Mouse (Mus musculus): ENCODE measurements around the gene Olfr536. TPM values are rescaled to one million over a fixed set of nuclear protein-coding genes. Genes with fewer than 3 reads are reported as not detected.
"Not testable (repeated sequence)": the region's sequence is repeated elsewhere in the genome, so short reads cannot be mapped to it uniquely, and the experiment has no call there.

The Olfr536 gene
- not detected in 2 replicates for polyA plus RNA-seq (2015; fragmentation: Nextera tagmentation; extraction: Ambion mirVana)

DNA sequence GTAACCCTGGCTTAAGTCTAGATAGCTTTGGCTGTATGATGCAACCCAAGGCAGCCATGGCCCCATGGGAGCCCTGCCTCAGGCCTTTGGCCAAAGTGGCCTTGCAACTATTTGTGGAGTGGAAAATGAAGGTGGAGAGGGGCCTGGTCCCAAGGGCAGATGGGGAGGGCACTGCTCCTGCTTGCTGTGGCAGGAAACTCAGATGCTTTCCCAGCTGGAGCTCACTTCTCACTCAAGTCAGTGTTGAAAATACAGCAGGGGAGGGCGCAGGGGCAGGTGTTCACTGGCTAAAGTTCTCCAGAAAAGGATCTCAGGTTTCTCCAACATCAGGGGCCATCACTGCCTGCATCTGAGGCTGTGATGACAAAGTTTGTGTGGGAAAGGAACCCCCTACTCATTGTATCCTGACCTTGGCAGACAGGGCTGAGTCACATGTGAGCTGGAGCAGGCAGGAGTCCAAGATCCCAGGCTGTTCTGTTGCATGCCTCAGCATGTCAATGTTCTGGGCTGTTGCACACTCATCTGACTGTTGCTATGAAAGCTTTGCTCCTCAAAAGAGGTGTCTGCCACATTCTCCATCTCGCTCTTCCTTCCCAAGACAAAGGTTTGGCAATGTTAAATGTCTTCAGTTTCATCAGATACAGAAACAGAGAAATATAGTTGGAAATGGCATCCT is at the start of gene Olfr536:
Gene Olfr536 (minus strand): TSS at position 51 of the 676 bp plus-strand sequence.
- not testable (repeated sequence) for H3K27me3 ChIP-seq (replicated peaks); H3K27ac ChIP-seq (replicated peaks); H3K4me2 ChIP-seq; H3K9ac ChIP-seq (replicated peaks); H3K9me3 ChIP-seq (replicated peaks); H3K4me1 ChIP-seq; H3K4me3 ChIP-seq (replicated peaks); H3K36me3 ChIP-seq; ATAC-seq (ENCODE audit: low FRiP score)
- WGBS = 75% methylated on average over 2 of the region's 2 CpGs

DNA sequence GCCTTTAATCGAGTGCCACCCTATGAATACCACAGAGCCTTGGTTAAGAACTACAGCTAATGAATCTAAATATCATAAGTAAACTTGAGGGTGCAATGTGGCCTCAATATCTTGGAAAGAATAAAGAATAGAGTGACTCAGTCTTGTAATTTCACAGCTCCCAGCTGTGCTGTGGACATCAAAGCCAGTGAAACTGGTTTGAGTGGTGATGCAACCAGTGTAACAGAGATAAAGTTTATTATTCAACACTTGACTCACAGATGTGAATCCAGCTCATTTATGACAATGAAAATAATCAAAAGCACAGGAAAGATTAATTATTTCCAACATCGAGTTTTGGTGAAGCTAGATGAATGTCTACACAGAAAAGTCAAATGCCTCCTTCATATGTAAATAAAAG is 32.5 kb upstream of the Olfr536 start:
- no peak for ATAC-seq (ENCODE audit: low FRiP score)
- Histone ChIP-seq H3K4me3 (replicated peaks) (no peak overlapping the region), H3K36me3 (no peaks in the 10 kb centered on the region), H3K4me1 (no peaks in the 10 kb centered on the region), H3K27me3 (replicated peaks) (no peaks in the 10 kb centered on the region), H3K4me2 (no peak overlapping the region), H3K9ac (replicated peaks) (no peak overlapping the region), H3K9me3 (replicated peaks) (no peaks in the 10 kb centered on the region), H3K27ac (replicated peaks) (no peak overlapping the region)
- 84% methylated on average over 2 of the region's 2 CpGs for WGBS

DNA sequence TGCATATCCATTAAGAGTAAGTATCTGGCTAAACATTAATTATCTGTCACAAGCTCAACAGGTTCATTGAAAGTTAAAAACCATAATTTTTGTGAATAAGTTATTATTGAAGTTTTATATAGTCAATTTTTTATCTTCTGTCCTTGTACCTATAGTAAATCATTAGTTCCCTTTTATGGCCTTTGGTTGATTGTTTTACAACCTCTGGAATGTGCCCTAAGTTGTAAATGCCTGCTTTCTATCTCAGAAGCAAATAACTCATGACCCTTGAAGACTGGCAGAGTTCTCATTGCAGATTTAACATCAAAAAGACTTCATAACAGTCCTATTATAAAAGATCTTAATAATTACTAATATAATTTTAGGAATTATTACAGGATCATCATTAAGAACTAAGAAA is 12.5 kb downstream of the Olfr536 start:
- Histone ChIP-seq H3K4me2 (no peak overlapping the region), H3K27me3 (replicated peaks) (no peaks in the 10 kb centered on the region), H3K36me3 (no peaks in the 10 kb centered on the region), H3K4me1 (no peaks in the 10 kb centered on the region), H3K9ac (replicated peaks) (no peak overlapping the region), H3K27ac (replicated peaks) (no peak overlapping the region), H3K4me3 (replicated peaks) (no peak overlapping the region), H3K9me3 (replicated peaks) (no peaks in the 10 kb centered on the region)
- no peak for ATAC-seq (ENCODE audit: low FRiP score)

DNA sequence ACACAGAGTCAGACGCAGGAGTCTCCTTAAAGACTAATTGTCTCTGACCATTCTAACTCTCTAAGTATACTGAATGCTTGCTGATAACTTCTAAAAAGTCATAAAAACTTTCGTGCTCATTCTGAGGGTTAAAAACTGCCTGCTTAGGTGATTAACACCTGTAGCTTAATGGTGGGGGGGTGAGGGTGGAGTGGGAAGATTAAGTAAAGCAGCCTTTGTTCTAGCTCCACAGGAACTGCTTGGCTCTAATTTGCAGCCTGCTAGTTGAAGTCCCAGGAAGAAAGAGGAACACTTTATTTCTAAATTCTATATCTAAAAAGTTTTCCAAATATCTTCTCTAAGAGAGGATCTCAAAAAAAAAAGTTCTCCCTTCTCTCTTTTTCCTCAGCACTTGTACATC is 13.0 kb downstream of the Olfr536 start:
- Histone ChIP-seq H3K4me2 (no peak overlapping the region), H3K9ac (replicated peaks) (no peak overlapping the region), H3K36me3 (no peaks in the 10 kb centered on the region), H3K4me1 (no peaks in the 10 kb centered on the region), H3K9me3 (replicated peaks) (no peaks in the 10 kb centered on the region), H3K27me3 (replicated peaks) (no peaks in the 10 kb centered on the region), H3K27ac (replicated peaks) (no peak overlapping the region), H3K4me3 (replicated peaks) (no peak overlapping the region)
- no peak for ATAC-seq (ENCODE audit: low FRiP score)
- 6% methylated on average over 2 of the region's 2 CpGs for WGBS

DNA sequence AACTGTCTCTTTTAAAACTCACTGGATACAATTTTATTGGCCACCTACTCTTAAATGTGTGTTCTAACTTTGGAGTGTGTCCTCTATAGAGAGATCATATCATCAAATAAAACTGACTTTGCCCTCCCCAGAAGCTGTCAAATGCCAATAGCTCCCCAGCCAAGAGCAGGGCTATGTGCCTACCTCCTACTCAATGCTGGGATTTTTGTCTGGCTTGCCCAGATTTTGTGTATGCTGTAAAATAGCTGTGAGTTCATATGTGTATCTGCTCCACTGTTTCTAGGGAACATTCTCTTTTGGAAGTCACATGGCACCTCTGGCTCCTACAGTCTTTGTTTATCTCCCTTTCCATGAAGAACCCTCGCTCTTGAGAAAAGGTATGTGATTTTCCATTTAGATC is 18.2 kb downstream of the Olfr536 start:
- no peak overlapping the region for H3K9ac ChIP-seq (replicated peaks)
- no peak for ATAC-seq (ENCODE audit: low FRiP score)
- H3K9me3 ChIP-seq (replicated peaks) = no peaks in the 10 kb centered on the region
- 84% methylated on average over 1 of the region's 1 CpGs for WGBS
- no peaks in the 10 kb centered on the region for H3K27me3 ChIP-seq (replicated peaks)
- H3K36me3 ChIP-seq = no peaks in the 10 kb centered on the region
- H3K4me3 ChIP-seq (replicated peaks) = no peak overlapping the region
- H3K4me2 ChIP-seq = no peak overlapping the region
- H3K4me1 ChIP-seq = no peaks in the 10 kb centered on the region
- H3K27ac ChIP-seq (replicated peaks) = no peak overlapping the region

DNA sequence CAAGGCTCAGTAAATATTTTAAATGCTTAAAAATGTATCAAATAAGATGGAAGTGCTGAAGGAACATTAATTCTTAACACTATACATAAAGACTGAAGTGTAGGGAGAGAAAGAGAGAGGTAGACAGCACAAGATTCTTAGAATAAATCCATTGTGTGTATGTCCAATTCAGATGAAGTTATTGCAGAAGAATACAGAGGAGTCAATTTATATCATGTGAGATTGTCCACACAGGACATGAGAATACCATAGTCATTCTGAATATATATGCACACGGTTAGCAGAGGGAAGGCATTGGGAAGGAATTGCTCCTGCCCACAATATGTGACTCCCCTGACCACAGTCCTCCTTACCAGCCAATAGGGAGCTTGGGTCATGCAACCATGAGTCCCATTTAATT is 23.3 kb downstream of the Olfr536 start, which contains the start of gene Olfr535:
Gene Olfr535 (plus strand): TSS at position 301 of the 400 bp plus-strand sequence.
- Histone ChIP-seq H3K4me3 (replicated peaks) (no peak within 1 kb of the TSS), H3K9ac (replicated peaks) (no peak within 1 kb of the TSS), H3K27me3 (replicated peaks) (no peaks in the 10 kb centered on the region), H3K36me3 (no peaks in the 10 kb centered on the region), H3K4me2 (no peak within 1 kb of the TSS), H3K9me3 (replicated peaks) (no peaks in the 10 kb centered on the region), H3K27ac (replicated peaks) (no peak within 1 kb of the TSS), H3K4me1 (no peaks in the 10 kb centered on the region)
- WGBS = 85% methylated on average over 1 of the region's 1 CpGs
- ATAC-seq (ENCODE audit: low FRiP score) = no peak

DNA sequence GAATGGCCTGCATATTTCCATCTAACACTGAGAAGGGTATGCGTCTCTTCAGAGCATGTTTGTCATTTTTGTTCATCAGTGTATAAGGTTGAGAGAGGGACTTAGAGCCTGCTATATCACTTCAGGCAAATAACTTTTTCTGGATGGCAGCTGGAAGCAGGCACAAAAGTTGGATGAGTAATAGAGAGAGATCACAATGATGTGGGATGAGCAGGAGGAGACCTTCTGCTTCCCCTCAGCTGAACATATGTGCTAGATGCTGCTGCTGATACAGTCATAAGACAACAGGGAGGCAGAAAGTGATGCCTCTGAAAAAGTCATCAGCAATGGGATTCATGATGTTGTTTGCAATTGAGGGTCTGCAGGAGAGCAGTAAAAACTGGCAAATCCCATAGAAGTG is 28.5 kb downstream of the Olfr536 start:
- no peak overlapping the region for H3K9ac ChIP-seq (replicated peaks)
- H3K9me3 ChIP-seq (replicated peaks) = no peaks in the 10 kb centered on the region; the same call in 1 of the 2 replicates
- WGBS = 89% methylated on average over 1 of the region's 1 CpGs
- no peak overlapping the region for H3K4me3 ChIP-seq (replicated peaks)
- no peak overlapping the region for H3K27ac ChIP-seq (replicated peaks)
- H3K4me1 ChIP-seq = no peaks in the 10 kb centered on the region
- H3K36me3 ChIP-seq = no peaks in the 10 kb centered on the region
- H3K27me3 ChIP-seq (replicated peaks) = no peaks in the 10 kb centered on the region
- no peak overlapping the region for H3K4me2 ChIP-seq
- no peak for ATAC-seq (ENCODE audit: low FRiP score)

DNA sequence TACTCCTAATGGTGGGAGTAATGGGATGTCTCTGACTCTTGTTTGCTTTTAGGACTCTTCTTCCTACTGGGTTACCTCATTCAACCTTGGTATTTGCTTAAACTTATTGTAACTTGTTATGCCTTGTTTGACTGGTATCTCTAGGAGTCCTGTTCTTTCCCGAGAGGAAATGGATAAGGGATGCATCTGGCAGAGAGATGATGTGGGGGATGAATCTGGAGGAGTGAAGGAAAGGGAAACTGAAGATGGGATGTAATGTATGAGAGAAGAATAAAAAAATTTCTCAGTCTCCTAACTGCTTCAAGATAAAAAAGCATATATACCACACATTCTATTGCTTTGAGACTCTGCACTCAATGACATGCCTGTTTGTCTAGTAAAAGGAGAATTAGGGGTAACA is 29.3 kb downstream of the Olfr536 start:
- ATAC-seq (ENCODE audit: low FRiP score) = no peak
- H3K27ac ChIP-seq (replicated peaks) = no peak overlapping the region
- H3K4me3 ChIP-seq (replicated peaks) = no peak overlapping the region
- no peaks in the 10 kb centered on the region for H3K36me3 ChIP-seq
- H3K9ac ChIP-seq (replicated peaks) = no peak overlapping the region
- H3K4me1 ChIP-seq = no peaks in the 10 kb centered on the region
- no peak overlapping the region for H3K4me2 ChIP-seq
- WGBS = 74% methylated on average over 1 of the region's 1 CpGs
- H3K9me3 ChIP-seq (replicated peaks) = no peaks in the 10 kb centered on the region; the same call in 1 of the 2 replicates
- no peaks in the 10 kb centered on the region for H3K27me3 ChIP-seq (replicated peaks)

DNA sequence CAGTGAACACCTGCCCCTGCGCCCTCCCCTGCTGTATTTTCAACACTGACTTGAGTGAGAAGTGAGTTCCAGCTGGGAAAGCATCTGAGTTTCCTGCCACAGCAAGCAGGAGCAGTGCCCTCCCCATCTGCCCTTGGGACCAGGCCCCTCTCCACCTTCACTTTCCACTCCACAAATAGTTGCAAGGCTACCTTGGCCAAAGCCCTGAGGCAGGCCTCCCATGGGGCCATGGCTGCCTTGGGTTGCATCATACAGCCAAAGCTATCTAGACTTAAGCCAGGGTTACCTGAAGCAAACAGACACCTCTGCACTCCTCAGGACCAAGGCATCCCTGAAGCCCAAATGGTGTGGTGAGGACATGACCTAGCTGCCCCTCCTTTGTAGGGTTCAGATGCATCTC is 44.1 kb downstream of the Olfr536 start, which contains the start of gene Olfr533:
Gene Olfr533 (plus strand): TSS at position 301 of the 400 bp plus-strand sequence.
- H3K9me3 ChIP-seq (replicated peaks); H3K4me3 ChIP-seq (replicated peaks); H3K36me3 ChIP-seq; H3K4me2 ChIP-seq; H3K27me3 ChIP-seq (replicated peaks); H3K27ac ChIP-seq (replicated peaks); H3K4me1 ChIP-seq; ATAC-seq (ENCODE audit: low FRiP score); H3K9ac ChIP-seq (replicated peaks): not testable (repeated sequence)
- no CpG with 5 or more reads among the region's 1 CpGs for WGBS

Other genes starting within 250 kb of the Olfr536 start
- not detected in 2 replicates for gene Olfr525, start 186.5 kb downstream of the Olfr536 start, polyA plus RNA-seq (2015; fragmentation: Nextera tagmentation; extraction: Ambion mirVana)
- gene Olfr527, start 173.4 kb downstream of the Olfr536 start, polyA plus RNA-seq (2015; fragmentation: Nextera tagmentation; extraction: Ambion mirVana) = not detected in 2 replicates
- not detected in 2 replicates for gene Olfr60, start 145.7 kb downstream of the Olfr536 start, polyA plus RNA-seq (2015; fragmentation: Nextera tagmentation; extraction: Ambion mirVana)
- not detected in 2 replicates for gene Olfr530, start 131.1 kb downstream of the Olfr536 start, polyA plus RNA-seq (2015; fragmentation: Nextera tagmentation; extraction: Ambion mirVana)
- not detected in 2 replicates for gene Olfr531, start 104.5 kb downstream of the Olfr536 start, polyA plus RNA-seq (2015; fragmentation: Nextera tagmentation; extraction: Ambion mirVana)
- gene Olfr532, start 85.8 kb downstream of the Olfr536 start, polyA plus RNA-seq (2015; fragmentation: Nextera tagmentation; extraction: Ambion mirVana) = not detected in 2 replicates
- gene Olfr533, start 44.0 kb downstream of the Olfr536 start, polyA plus RNA-seq (2015; fragmentation: Nextera tagmentation; extraction: Ambion mirVana) = not detected in 2 replicates
- not detected in 2 replicates for gene Olfr535, start 23.2 kb downstream of the Olfr536 start, polyA plus RNA-seq (2015; fragmentation: Nextera tagmentation; extraction: Ambion mirVana)
- not detected in 2 replicates for gene Olfr538, start 60.5 kb upstream of the Olfr536 start, polyA plus RNA-seq (2015; fragmentation: Nextera tagmentation; extraction: Ambion mirVana)
- 0.01 TPM in 1 of 2 replicates, not detected in the other for gene Olfr46, start 93.9 kb upstream of the Olfr536 start, polyA plus RNA-seq (2015; fragmentation: Nextera tagmentation; extraction: Ambion mirVana)
- gene Olfr61, start 121.6 kb upstream of the Olfr536 start, polyA plus RNA-seq (2015; fragmentation: Nextera tagmentation; extraction: Ambion mirVana) = not detected in 2 replicates
- gene Olfr53, start 139.1 kb upstream of the Olfr536 start, polyA plus RNA-seq (2015; fragmentation: Nextera tagmentation; extraction: Ambion mirVana) = not detected in 2 replicates
- 0.01 TPM in 2 replicates for gene Olfr539, start 152.5 kb upstream of the Olfr536 start, polyA plus RNA-seq (2015; fragmentation: Nextera tagmentation; extraction: Ambion mirVana)
- gene Olfr45, start 174.6 kb upstream of the Olfr536 start, polyA plus RNA-seq (2015; fragmentation: Nextera tagmentation; extraction: Ambion mirVana) = not detected in 2 replicates
- gene Olfr541, start 189.9 kb upstream of the Olfr536 start, polyA plus RNA-seq (2015; fragmentation: Nextera tagmentation; extraction: Ambion mirVana) = not detected in 2 replicates

Measured in neural tube, embryonic 15.5 days (tissue).